Mouse (Mus musculus): ENCODE results near the gene Ankef1. TPM values are rescaled to one million over a fixed set of nuclear protein-coding genes. Genes with fewer than 3 reads are reported as not detected.

Gene Ankef1
- polyA plus RNA-seq, 1 experiment from 2014 or later: 0.41 TPM

GRCm38 (mm10) chr2:136570856-136571255, 69.1 kb downstream of the Ankef1 start:
- Histone ChIP-seq H3K4me1 (replicated peaks; ENCODE audit: control insufficient read depth, insufficient read depth, low read length) (no peaks in the 10 kb centered on the region), H3K27me3 (ENCODE audit: control insufficient read depth, insufficient read depth, low read depth, low read length) (no peaks in the 10 kb centered on the region), H3K36me3 (ENCODE audit: control insufficient read depth, insufficient read depth, low read length) (no peaks in the 10 kb centered on the region), H3K4me3 (ENCODE audit: low read length) (no peak overlapping the region), H3K9ac (ENCODE audit: low read length) (no peak overlapping the region), H3K27ac (ENCODE audit: low read length) (no peak overlapping the region), H3K9me3 (ENCODE audit: control insufficient read depth, low read length) (no peaks in the 10 kb centered on the region), H3K4me2 (ENCODE audit: low read depth, low read length) (no peak overlapping the region)
- ATAC-seq (ENCODE audit: low read depth): no peak
- 40% methylated on average over 2 of the region's 2 CpGs for WGBS

GRCm38 (mm10) chr2:136582762-136583161, 81.1 kb downstream of the Ankef1 start:
- Histone ChIP-seq H3K9ac (ENCODE audit: low read length) (no peak overlapping the region), H3K4me1 (replicated peaks; ENCODE audit: control insufficient read depth, insufficient read depth, low read length) (no peaks in the 10 kb centered on the region), H3K27ac (ENCODE audit: low read length) (no peak overlapping the region), H3K4me3 (ENCODE audit: low read length) (no peak overlapping the region), H3K36me3 (ENCODE audit: control insufficient read depth, insufficient read depth, low read length) (no peaks in the 10 kb centered on the region), H3K9me3 (ENCODE audit: control insufficient read depth, low read length) (no peaks in the 10 kb centered on the region), H3K4me2 (ENCODE audit: low read depth, low read length) (no peak overlapping the region), H3K27me3 (ENCODE audit: control insufficient read depth, insufficient read depth, low read depth, low read length) (no peaks in the 10 kb centered on the region)
- ATAC-seq (ENCODE audit: low read depth): no peak
- 37% methylated on average over 2 of the region's 2 CpGs for WGBS

DNA sequence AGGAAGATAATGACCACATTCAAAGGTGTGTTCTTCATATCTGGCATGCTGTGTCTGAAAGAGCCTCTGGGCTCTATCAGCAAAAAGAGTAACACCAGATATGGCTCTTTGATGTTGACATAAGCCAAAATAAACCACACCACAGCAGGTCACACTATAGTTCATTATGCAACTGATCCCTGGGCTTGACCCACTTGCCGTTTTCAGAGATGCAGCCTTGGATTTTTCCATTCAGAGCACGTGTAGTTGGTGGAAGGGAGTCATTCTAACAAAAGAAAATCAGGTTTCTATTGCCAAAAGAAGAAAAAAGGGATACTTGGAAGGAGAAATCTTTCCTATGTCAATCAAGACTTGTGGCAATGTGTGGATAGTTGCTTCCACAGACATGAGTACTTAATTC, 87.1 kb downstream of the Ankef1 start:
- no peak for ATAC-seq (ENCODE audit: low read depth)
- 17% methylated on average over 2 of the region's 2 CpGs for WGBS
- Histone ChIP-seq H3K9me3 (ENCODE audit: control insufficient read depth, low read length) (no peaks in the 10 kb centered on the region), H3K9ac (ENCODE audit: low read length) (no peak overlapping the region), H3K4me2 (ENCODE audit: low read depth, low read length) (no peak overlapping the region), H3K36me3 (ENCODE audit: control insufficient read depth, insufficient read depth, low read length) (no peaks in the 10 kb centered on the region), H3K4me3 (ENCODE audit: low read length) (no peak overlapping the region), H3K27me3 (ENCODE audit: control insufficient read depth, insufficient read depth, low read depth, low read length) (no peaks in the 10 kb centered on the region), H3K4me1 (replicated peaks; ENCODE audit: control insufficient read depth, insufficient read depth, low read length) (no peaks in the 10 kb centered on the region), H3K27ac (ENCODE audit: low read length) (no peak overlapping the region)

- Histone ChIP-seq H3K27ac (ENCODE audit: low read length) (no peak overlapping the region), H3K27me3 (ENCODE audit: control insufficient read depth, insufficient read depth, low read depth, low read length) (no peaks in the 10 kb centered on the region), H3K9ac (ENCODE audit: low read length) (no peak overlapping the region), H3K4me1 (replicated peaks; ENCODE audit: control insufficient read depth, insufficient read depth, low read length) (no peaks in the 10 kb centered on the region), H3K9me3 (ENCODE audit: control insufficient read depth, low read length) (no peaks in the 10 kb centered on the region), H3K4me2 (ENCODE audit: low read depth, low read length) (no peak overlapping the region), H3K36me3 (ENCODE audit: control insufficient read depth, insufficient read depth, low read length) (no peaks in the 10 kb centered on the region), H3K4me3 (ENCODE audit: low read length) (no peak overlapping the region)
- no peak for ATAC-seq (ENCODE audit: low read depth)
- WGBS: 20% methylated on average over 3 of the region's 3 CpGs
These were observed 94.7 kb downstream of the Ankef1 start for GRCm38 (mm10) chr2:136596451-136596850.

DNA sequence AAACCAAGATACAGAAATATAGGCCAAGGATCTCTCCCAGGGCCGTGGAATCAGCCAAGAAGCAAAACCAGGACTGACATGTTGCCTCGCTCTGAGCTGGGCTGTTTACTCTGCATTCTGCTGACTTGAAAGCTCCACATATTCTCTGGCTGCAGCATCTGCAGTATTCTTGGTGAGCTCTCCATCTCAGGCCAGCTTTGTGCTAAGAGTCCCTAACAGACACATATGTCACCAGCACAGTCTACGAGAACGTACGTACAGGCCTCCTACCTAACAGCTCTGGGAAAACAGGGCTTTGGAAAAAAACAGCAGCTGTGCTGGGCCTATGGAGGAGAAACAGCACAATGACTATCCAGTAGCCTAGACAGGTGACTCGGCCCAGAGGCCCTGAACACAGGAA, 97.0 kb downstream of the Ankef1 start:
- no peak for ATAC-seq (ENCODE audit: low read depth)
- no peaks in the 10 kb centered on the region for H3K36me3 ChIP-seq (ENCODE audit: control insufficient read depth, insufficient read depth, low read length)
- H3K27me3 ChIP-seq (ENCODE audit: control insufficient read depth, insufficient read depth, low read depth, low read length): no peaks in the 10 kb centered on the region
- 70% methylated on average over 6 of the region's 6 CpGs for WGBS
- no peak overlapping the region for H3K27ac ChIP-seq (ENCODE audit: low read length)
- no peak overlapping the region for H3K4me3 ChIP-seq (ENCODE audit: low read length)
- H3K4me2 ChIP-seq (ENCODE audit: low read depth, low read length): no peak overlapping the region
- no peak overlapping the region for H3K9ac ChIP-seq (ENCODE audit: low read length)
- no peaks in the 10 kb centered on the region for H3K4me1 ChIP-seq (replicated peaks; ENCODE audit: control insufficient read depth, insufficient read depth, low read length)
- H3K9me3 ChIP-seq (ENCODE audit: control insufficient read depth, low read length): no peaks in the 10 kb centered on the region

DNA sequence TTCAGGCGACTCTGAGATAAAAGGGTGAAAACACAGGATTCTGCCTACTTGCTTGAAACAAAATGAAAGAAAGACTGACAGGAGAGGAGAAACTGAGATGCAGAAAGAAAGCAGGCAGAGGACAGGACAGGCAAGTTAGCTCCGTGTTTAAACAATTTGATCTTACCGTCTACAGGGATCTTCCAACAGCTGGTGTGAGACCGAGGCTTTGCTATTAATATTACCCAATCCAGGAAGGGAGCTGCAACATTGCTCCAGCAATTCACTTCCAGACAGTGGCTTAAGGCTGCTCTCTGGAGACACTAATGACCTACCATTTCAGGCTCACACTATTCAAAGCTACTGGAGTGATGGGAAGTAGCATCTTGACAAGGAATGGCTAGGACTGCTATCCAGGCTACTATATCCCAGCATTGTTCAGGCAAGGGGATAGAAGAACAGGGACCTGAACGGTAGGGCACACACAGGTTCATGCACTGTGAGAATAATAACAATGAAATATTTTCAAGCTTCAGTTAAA, 99.0 kb downstream of the Ankef1 start:
- no peaks in the 10 kb centered on the region for H3K9me3 ChIP-seq (ENCODE audit: control insufficient read depth, low read length)
- H3K4me1 ChIP-seq (replicated peaks; ENCODE audit: control insufficient read depth, insufficient read depth, low read length): no peaks in the 10 kb centered on the region
- 67% methylated on average over 5 of the region's 5 CpGs for WGBS
- ATAC-seq (ENCODE audit: low read depth): no peak
- H3K27ac ChIP-seq (ENCODE audit: low read length): no peak overlapping the region
- H3K4me3 ChIP-seq (ENCODE audit: low read length): no peak overlapping the region
- no peak overlapping the region for H3K4me2 ChIP-seq (ENCODE audit: low read depth, low read length)
- H3K9ac ChIP-seq (ENCODE audit: low read length): no peak overlapping the region
- no peaks in the 10 kb centered on the region for H3K36me3 ChIP-seq (ENCODE audit: control insufficient read depth, insufficient read depth, low read length)
- H3K27me3 ChIP-seq (ENCODE audit: control insufficient read depth, insufficient read depth, low read depth, low read length): no peaks in the 10 kb centered on the region

DNA sequence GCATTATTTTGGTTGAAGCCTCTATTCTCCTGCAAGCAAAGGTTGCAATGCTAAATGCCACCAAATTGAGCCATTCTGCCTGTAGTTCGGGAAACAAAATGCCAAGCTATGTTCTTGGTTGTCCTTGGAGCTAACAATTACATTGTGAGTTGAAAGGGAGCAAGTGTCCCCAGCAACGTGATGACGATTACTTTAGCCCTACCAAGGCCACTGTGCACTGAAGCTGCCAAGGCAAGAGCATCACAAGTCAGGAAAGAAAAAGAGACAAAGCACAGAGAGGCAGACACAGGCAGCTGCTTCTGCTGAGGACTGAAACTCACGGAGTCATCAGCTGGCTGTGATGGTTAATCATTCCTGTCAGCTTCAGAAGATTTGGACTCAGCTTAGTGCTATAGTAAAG, 99.5 kb downstream of the Ankef1 start:
- H3K27me3 ChIP-seq (ENCODE audit: control insufficient read depth, insufficient read depth, low read depth, low read length): no peaks in the 10 kb centered on the region
- H3K4me1 ChIP-seq (replicated peaks; ENCODE audit: control insufficient read depth, insufficient read depth, low read length): no peaks in the 10 kb centered on the region
- H3K36me3 ChIP-seq (ENCODE audit: control insufficient read depth, insufficient read depth, low read length): no peaks in the 10 kb centered on the region
- 69% methylated on average over 4 of the region's 4 CpGs for WGBS
- no peaks in the 10 kb centered on the region for H3K9me3 ChIP-seq (ENCODE audit: control insufficient read depth, low read length)
- H3K27ac ChIP-seq (ENCODE audit: low read length): no peak overlapping the region
- no peak for ATAC-seq (ENCODE audit: low read depth)
- H3K9ac ChIP-seq (ENCODE audit: low read length): no peak overlapping the region
- H3K4me3 ChIP-seq (ENCODE audit: low read length): no peak overlapping the region
- H3K4me2 ChIP-seq (ENCODE audit: low read depth, low read length): no peak overlapping the region

Other genes starting within 250 kb of the Ankef1 start
- 0.34 and 0.54 TPM in 2 replicates for gene Pak7, start 113.9 kb upstream of the Ankef1 start, polyA plus RNA-seq (2015; fragmentation: Nextera tagmentation; extraction: Ambion mirVana)
- 1.4 and 2.0 TPM in 2 replicates for gene Snap25, start 211.5 kb downstream of the Ankef1 start, polyA plus RNA-seq (2015; fragmentation: Nextera tagmentation; extraction: Ambion mirVana)